Mouse (Mus musculus) ES-E14 (cell line): ENCODE measurements at regions not wholly inside any gene's neighbourhood (a gene's known extent, or its start where the extent isn't known, plus 50 kb on each side); places are given as distances from the start of the nearest gene placed in this dataset.

Experiments used
- CHD2 ChIP-seq: IDR thresholded peaks from 2 replicates; pipeline ENCODE4 v1.6.1; 2014; ENCODE audit warnings: mild to moderate bottlenecking, low read depth, low read length, inconsistent platforms
- HCFC1 ChIP-seq: IDR thresholded peaks from 2 replicates; pipeline ENCODE4 v1.6.1; 2012; ENCODE audit warnings: low read length, inconsistent platforms, borderline replicate concordance; ENCODE audit not compliant: insufficient read depth
- MAFK ChIP-seq: IDR thresholded peaks from 2 replicates; pipeline ENCODE4 v1.6.1; 2014; ENCODE audit warnings: mild to moderate bottlenecking, low read depth, low read length, inconsistent platforms; ENCODE audit not compliant: insufficient read depth
- ZC3H11A ChIP-seq: IDR thresholded peaks from 2 replicates; pipeline ENCODE4 v1.6.1; 2012; ENCODE audit warnings: low read depth, mild to moderate bottlenecking, inconsistent platforms, low read length, borderline replicate concordance
- ZNF384 ChIP-seq: IDR thresholded peaks from 2 replicates; pipeline ENCODE4 v1.6.1; 2012; ENCODE audit warnings: low read depth, low read length, inconsistent platforms

DNA sequence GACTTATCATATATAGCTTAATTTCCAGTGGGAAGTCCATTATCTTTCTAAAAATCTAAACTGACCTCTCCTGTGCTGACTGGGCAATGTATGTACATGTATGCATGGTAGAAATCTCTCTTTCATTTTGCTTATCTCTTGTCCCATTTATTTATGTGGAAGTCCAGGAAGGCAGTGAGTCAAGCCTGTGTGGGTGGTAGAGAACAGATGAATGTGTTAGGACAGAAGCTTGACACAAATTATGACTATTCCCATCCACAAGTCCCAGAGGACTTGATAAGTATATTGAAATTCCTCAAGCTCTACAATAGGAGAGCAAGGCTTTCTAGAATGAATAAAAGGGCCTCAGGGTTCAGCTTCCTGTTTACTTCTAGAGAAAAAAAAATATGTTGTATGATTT, 164.6 kb upstream of the Syndig1 start:
- TF ChIP-seq HCFC1, result no peak
- TF ChIP-seq ZNF384, result no peak
- no peak for TF ChIP-seq MAFK
- no peak for TF ChIP-seq CHD2
- TF ChIP-seq ZC3H11A, result no peak
